Mouse (Mus musculus) intestine, embryonic 16.5 days (tissue): ENCODE measurements around the gene Ehbp1. TPM values are rescaled to one million over a fixed set of nuclear protein-coding genes. Genes with fewer than 3 reads are reported as not detected.

Experiments
- ATAC-seq: fragments of 200-750 bp; cut with Nextera tagmentation; 2 replicates; pipeline ENCODE4 v1.8.0; 2017; ENCODE audit warnings: moderate TSS enrichment, moderate library complexity
- H3K27ac ChIP-seq: fragments of 300-500 bp; sonication (generic); 2 replicates; pipeline ENCODE4 v1.5.1; 2014; ENCODE audit warnings: mild to moderate bottlenecking, low read length
- H3K27me3 ChIP-seq: fragments of 300-500 bp; sonication (generic); replicated peaks from 2 replicates; pipeline ENCODE4 v1.6.1; 2014; ENCODE audit warnings: low read length, control low read depth, mixed read lengths; ENCODE audit not compliant: control insufficient read depth, insufficient read depth
- H3K36me3 ChIP-seq: fragments of 300-500 bp; sonication (generic); 2 replicates; pipeline ENCODE4 v1.6.1; 2014; ENCODE audit warnings: low read length, control low read depth; ENCODE audit not compliant: control insufficient read depth, insufficient read depth
- H3K4me1 ChIP-seq: fragments of 300-500 bp; sonication (generic); 2 replicates; pipeline ENCODE4 v1.6.1; 2014; ENCODE audit warnings: low read length, control low read depth, mixed read lengths; ENCODE audit not compliant: control insufficient read depth, insufficient read depth
- H3K4me2 ChIP-seq: fragments of 300-500 bp; sonication (generic); 2 replicates; pipeline ENCODE4 v1.6.1; 2014; ENCODE audit warnings: low read depth, low read length, control low read depth
- H3K4me3 ChIP-seq: fragments of 300-500 bp; sonication (generic); 2 replicates; pipeline ENCODE4 v1.5.1; 2014; ENCODE audit warnings: mild to moderate bottlenecking, low read length
- H3K9ac ChIP-seq: fragments of 300-500 bp; sonication (generic); 2 replicates; pipeline ENCODE4 v1.6.1; 2014; ENCODE audit warnings: low read depth, low read length
- H3K9me3 ChIP-seq: fragments of 300-500 bp; sonication (generic); 2 replicates; pipeline ENCODE4 v1.6.1; 2016; ENCODE audit warnings: low read length, control low read depth; ENCODE audit not compliant: control insufficient read depth
- WGBS: fragments of 180-500 bp; shearing (Covaris S2); extraction: QIAGEN DNeasy Blood & Tissue Kit; methylation state at CpG from one replicate; pipeline ENCODE4 v1.1.7; 2014; 5-methylcytosine and 5-hydroxymethylcytosine counted together
- polyA plus RNA-seq: library from polyadenylated mRNA; unstranded; fragments of >200 nt; fragmentation: Nextera tagmentation; extraction: Ambion mirVana; gene quantifications from 2 replicates; pipeline ENCODE4 v1.2.1, GENCODE M21; 2015

Gene Ehbp1
- polyA plus RNA-seq, 1 experiment from 2014 or later, result 8.2 TPM

DNA sequence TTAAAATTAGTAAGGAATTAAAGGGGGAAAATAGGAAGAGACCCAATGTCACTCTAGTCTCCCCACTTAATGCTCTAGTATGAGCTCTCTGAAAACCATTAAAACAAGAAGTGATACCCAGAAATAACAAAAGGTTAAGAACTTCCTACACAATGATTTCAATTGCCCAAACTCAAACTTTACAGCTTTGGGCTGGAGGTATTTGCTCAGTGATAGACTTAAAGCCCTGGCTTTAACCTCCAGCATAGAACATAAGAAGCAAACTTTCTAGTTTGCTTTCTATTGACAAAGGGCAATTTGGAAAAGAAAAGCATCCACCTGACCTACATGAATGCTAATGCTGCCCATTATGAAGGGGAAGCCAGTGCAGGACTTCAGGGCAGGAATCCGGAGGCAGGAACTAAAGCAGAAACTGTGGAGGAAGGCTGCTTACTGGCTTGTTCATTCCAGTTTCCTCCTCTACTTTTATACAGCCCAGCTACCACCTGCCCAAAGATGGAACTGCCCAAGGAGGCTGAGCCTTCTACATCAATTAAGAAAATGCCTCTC is 353.6 kb downstream of the Ehbp1 start:
- WGBS, result 75% methylated on average over 1 of the region's 1 CpGs
- no peak for ATAC-seq
- H3K27ac ChIP-seq, result no peak overlapping the region
- peaks cover 33% of the 10 kb centered on the region for H3K27me3 ChIP-seq
- no peak overlapping the region for H3K9ac ChIP-seq
- H3K9me3 ChIP-seq, result no peaks in the 10 kb centered on the region
- H3K4me3 ChIP-seq, result no peak overlapping the region
- no peaks in the 10 kb centered on the region for H3K36me3 ChIP-seq
- H3K4me2 ChIP-seq, result no peak overlapping the region
- peaks cover 3% of the 10 kb centered on the region for H3K4me1 ChIP-seq

DNA sequence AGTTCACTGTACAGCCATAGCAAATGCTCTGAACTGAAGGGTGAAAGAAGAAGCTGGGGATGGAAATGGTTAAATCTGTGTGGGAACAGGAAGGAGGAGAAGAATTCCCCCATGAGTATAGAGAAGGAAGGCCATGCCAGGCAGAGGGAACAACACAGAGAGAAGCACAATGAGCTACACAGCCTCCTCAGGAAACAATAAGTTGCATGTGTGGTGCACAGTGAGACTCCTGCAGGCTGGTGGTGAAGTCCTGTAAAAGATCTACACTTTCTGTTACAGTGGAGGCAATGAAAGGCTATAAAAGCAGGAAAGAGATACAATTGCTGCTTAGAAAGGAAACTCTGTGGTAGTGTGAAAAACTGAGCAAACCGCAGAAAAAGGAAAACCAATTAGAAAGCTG is 357.0 kb downstream of the Ehbp1 start:
- H3K9me3 ChIP-seq, result no peaks in the 10 kb centered on the region
- H3K27ac ChIP-seq, result no peak overlapping the region

DNA sequence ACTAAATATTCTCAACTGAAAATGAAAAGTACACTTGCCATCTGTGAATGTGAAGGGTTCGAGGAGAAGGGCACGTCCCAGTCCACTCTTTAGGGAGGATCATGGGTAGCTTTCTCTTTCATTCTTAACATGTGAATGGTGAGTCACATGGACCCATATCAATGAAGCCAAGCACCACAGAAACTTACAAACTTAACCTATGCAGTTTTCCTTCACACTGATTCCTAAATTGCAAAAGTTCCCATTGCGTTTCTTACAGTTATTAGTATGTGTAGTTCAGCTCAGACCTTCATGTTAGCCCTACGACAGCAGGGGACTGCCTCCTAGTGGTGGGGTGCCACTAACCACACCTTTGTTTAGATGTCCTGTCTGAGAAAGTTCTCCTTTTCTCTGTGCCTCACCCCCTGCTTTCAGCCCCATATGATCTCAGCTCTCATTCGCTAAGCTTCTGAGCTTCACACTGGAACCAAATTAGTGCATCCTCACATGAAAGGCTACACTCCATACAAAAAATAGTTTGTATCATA is 368.0 kb downstream of the Ehbp1 start:
- Histone ChIP-seq H3K9ac (no peak overlapping the region), H3K4me3 (no peak overlapping the region), H3K27me3 (no peaks in the 10 kb centered on the region), H3K27ac (no peak overlapping the region), H3K9me3 (no peaks in the 10 kb centered on the region), H3K36me3 (no peaks in the 10 kb centered on the region), H3K4me1 (no peaks in the 10 kb centered on the region), H3K4me2 (no peak overlapping the region)
- ATAC-seq, result no peak
- whole genome bisulfite sequencing, result 78% methylated on average over 5 of the region's 5 CpGs

More for the DNA sequence above, 357.0 kb downstream of the Ehbp1 start:
- Histone ChIP-seq H3K4me3 (no peak overlapping the region), H3K4me1 (no peaks in the 10 kb centered on the region), H3K9ac (no peak overlapping the region), H3K4me2 (no peak overlapping the region), H3K27me3 (peaks cover 16% of the 10 kb centered on the region), H3K36me3 (no peaks in the 10 kb centered on the region)
- 76% methylated on average over 1 of the region's 1 CpGs for WGBS
- ATAC-seq, result no peak

DNA sequence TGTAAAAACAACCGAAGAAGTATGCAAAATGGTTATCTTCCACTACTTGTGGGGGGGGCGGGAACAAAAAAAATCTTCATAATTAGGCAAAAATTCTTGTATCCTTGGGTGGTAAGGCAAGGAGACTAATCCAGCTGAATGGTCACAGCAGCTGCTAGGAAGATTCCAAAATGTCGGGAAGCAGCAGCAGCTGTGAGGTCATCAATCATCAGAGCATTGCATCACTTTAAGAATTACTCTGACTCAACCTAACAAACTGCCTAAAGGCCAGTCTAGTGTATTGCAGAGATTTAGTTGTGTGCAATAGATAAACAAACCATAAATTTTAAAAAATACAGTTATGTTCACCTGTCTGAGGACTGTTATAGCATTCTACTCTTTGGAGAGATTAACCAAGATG is 368.5 kb downstream of the Ehbp1 start:
- Histone ChIP-seq H3K9me3 (no peaks in the 10 kb centered on the region), H3K36me3 (no peaks in the 10 kb centered on the region), H3K9ac (no peak overlapping the region), H3K27me3 (no peaks in the 10 kb centered on the region), H3K4me3 (no peak overlapping the region), H3K4me1 (no peaks in the 10 kb centered on the region), H3K27ac (no peak overlapping the region), H3K4me2 (no peak overlapping the region)
- 59% methylated on average over 3 of the region's 3 CpGs for WGBS
- no peak for ATAC-seq

DNA sequence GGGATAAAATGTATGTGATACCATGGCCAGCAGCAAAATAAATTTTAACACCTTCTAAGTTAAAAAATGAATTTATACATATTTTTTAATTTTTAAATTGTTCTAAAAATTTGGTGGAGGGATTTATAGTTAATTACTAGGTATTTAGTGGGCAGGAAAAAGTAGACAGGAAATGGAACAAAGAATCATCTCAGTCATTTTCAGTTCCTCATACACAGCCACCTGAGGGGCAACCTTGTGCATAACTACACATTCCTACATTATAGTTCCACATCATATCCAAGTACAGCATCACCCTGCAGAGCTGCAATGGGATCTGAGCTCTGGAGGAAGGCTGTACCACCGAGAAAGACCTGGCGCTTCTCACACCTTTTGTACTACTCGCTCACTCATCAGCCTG is 373.2 kb downstream of the Ehbp1 start:
- Histone ChIP-seq H3K4me2 (no peak overlapping the region), H3K27me3 (no peaks in the 10 kb centered on the region), H3K9ac (no peak overlapping the region), H3K4me3 (no peak overlapping the region), H3K9me3 (no peaks in the 10 kb centered on the region), H3K4me1 (no peaks in the 10 kb centered on the region), H3K27ac (no peak overlapping the region), H3K36me3 (no peaks in the 10 kb centered on the region)
- 94% methylated on average over 3 of the region's 3 CpGs for WGBS
- no peak for ATAC-seq

Other genes starting within 250 kb of the Ehbp1 start
- 9.5 and 9.6 TPM in 2 replicates for gene Tmem17, start 169.8 kb upstream of the Ehbp1 start, polyA plus RNA-seq